Mouse (Mus musculus) neural tube, embryonic 14.5 days (tissue): ENCODE measurements around the gene Rrp1. TPM values are rescaled to one million over a fixed set of nuclear protein-coding genes. Genes with fewer than 3 reads are reported as not detected.

Source experiments
- ATAC-seq: fragments of 200-750 bp; cut with Nextera tagmentation; 2 replicates; pipeline ENCODE4 v1.8.0; 2017; ENCODE audit warnings: low read depth, mild to moderate bottlenecking, moderate TSS enrichment, moderate library complexity
- H3K27ac ChIP-seq: fragments of 300-500 bp; sonication (generic); 2 replicates; pipeline ENCODE4 v1.5.1; 2014; ENCODE audit warnings: low read depth, mild to moderate bottlenecking, control low read depth, low read length, moderate library complexity, mixed read lengths
- H3K27me3 ChIP-seq: fragments of 300-500 bp; sonication (generic); 2 replicates; pipeline ENCODE4 v1.6.1; 2014; ENCODE audit warnings: low read length; ENCODE audit not compliant: control insufficient read depth, insufficient read depth
- H3K36me3 ChIP-seq: fragments of 300-500 bp; sonication (generic); 2 replicates; pipeline ENCODE4 v1.6.1; 2014; ENCODE audit warnings: low read length, mixed read lengths; ENCODE audit not compliant: control insufficient read depth, insufficient read depth
- H3K4me1 ChIP-seq: fragments of 300-500 bp; sonication (generic); 2 replicates; pipeline ENCODE4 v1.6.1; 2014; ENCODE audit warnings: low read length; ENCODE audit not compliant: control insufficient read depth, insufficient read depth
- H3K4me2 ChIP-seq: fragments of 300-500 bp; sonication (generic); 2 replicates; pipeline ENCODE4 v1.6.1; 2014; ENCODE audit warnings: mild to moderate bottlenecking, low read depth, low read length, control low read depth
- H3K4me3 ChIP-seq: fragments of 300-500 bp; sonication (generic); 2 replicates; pipeline ENCODE4 v1.5.1; 2014; ENCODE audit warnings: low read depth, low read length, control low read depth, mixed read lengths
- H3K9ac ChIP-seq: fragments of 300-500 bp; sonication (generic); replicated peaks from 2 replicates; pipeline ENCODE4 v1.6.1; 2014; ENCODE audit warnings: low read depth, mild to moderate bottlenecking, control low read depth, low read length, mixed read lengths
- H3K9me3 ChIP-seq: fragments of 300-500 bp; sonication (generic); 2 replicates; pipeline ENCODE4 v1.6.1; 2016; ENCODE audit warnings: low read length; ENCODE audit not compliant: control insufficient read depth
- WGBS: fragments of 180-500 bp; shearing (Covaris S2); extraction: QIAGEN DNeasy Blood & Tissue Kit; methylation state at CpG from one replicate; pipeline ENCODE4 v1.1.7; 2014; 5-methylcytosine and 5-hydroxymethylcytosine counted together
- polyA plus RNA-seq: library from polyadenylated mRNA; unstranded; fragments of >200 nt; fragmentation: Nextera tagmentation; extraction: Ambion mirVana; gene quantifications from 2 replicates; pipeline ENCODE4 v1.2.1, GENCODE M21; 2014

Rrp1 gene
- polyA plus RNA-seq, result 312 and 336 TPM in 2 replicates

- no peaks in the 10 kb centered on the region for H3K27me3 ChIP-seq
- no peaks in the 10 kb centered on the region for H3K9me3 ChIP-seq
- H3K4me1 ChIP-seq, result peaks cover 9% of the 10 kb centered on the region
- WGBS, result under 1% methylated on average over 70 of the region's 70 CpGs
- ATAC-seq, result peak; percentile 96
- H3K4me2 ChIP-seq, result peak within 1 kb of the TSS; percentile 48
- H3K4me3 ChIP-seq, result peak within 1 kb of the TSS; percentile 77
- H3K9ac ChIP-seq, result peak within 1 kb of the TSS; percentile 75
- H3K36me3 ChIP-seq, result peaks cover 20% of the 10 kb centered on the region
- H3K27ac ChIP-seq, result peak within 1 kb of the TSS; percentile 85
These were observed at the start of gene Rrp1 for GRCm38 (mm10) chr10:78412319-78413151. Gene Rrp1, minus strand, starts transcription at chr10:78413043.

- no peaks in the 10 kb centered on the region for H3K27me3 ChIP-seq
- no peak overlapping the region for H3K27ac ChIP-seq
- no peak overlapping the region for H3K4me2 ChIP-seq
- no peak overlapping the region for H3K4me3 ChIP-seq
- no peak for ATAC-seq
- 81% methylated on average over 4 of the region's 4 CpGs for WGBS
- no peaks in the 10 kb centered on the region for H3K9me3 ChIP-seq
- H3K36me3 ChIP-seq, result no peaks in the 10 kb centered on the region
- no peak overlapping the region for H3K9ac ChIP-seq
- H3K4me1 ChIP-seq, result peaks cover 12% of the 10 kb centered on the region
These were observed 48.9 kb upstream of the Rrp1 start for GRCm38 (mm10) chr10:78461767-78462166.

- Histone ChIP-seq H3K4me2 (no peak overlapping the region), H3K27ac (no peak overlapping the region), H3K4me1 (peaks cover 12% of the 10 kb centered on the region), H3K9ac (no peak overlapping the region), H3K27me3 (no peaks in the 10 kb centered on the region), H3K36me3 (no peaks in the 10 kb centered on the region), H3K9me3 (no peaks in the 10 kb centered on the region), H3K4me3 (no peak overlapping the region)
- WGBS, result 75% methylated on average over 5 of the region's 5 CpGs
- ATAC-seq, result no peak
These were observed 47.6 kb upstream of the Rrp1 start for GRCm38 (mm10) chr10:78460463-78460862.

GRCm38 (mm10) chr10:78458348-78459111 is 45.7 kb upstream of the Rrp1 start:
- Histone ChIP-seq H3K9ac (no peak overlapping the region), H3K4me2 (no peak overlapping the region), H3K4me3 (no peak overlapping the region), H3K27me3 (no peaks in the 10 kb centered on the region), H3K9me3 (no peaks in the 10 kb centered on the region), H3K4me1 (peaks cover 6% of the 10 kb centered on the region), H3K27ac (no peak overlapping the region), H3K36me3 (no peaks in the 10 kb centered on the region)
- no peak for ATAC-seq
- 63% methylated on average over 5 of the region's 5 CpGs for WGBS

GRCm38 (mm10) chr10:78457495-78458347 is 44.9 kb upstream of the Rrp1 start:
- 33% methylated on average over 10 of the region's 10 CpGs for WGBS
- peak; percentile 22; the same call in 1 of the 2 replicates for ATAC-seq

GRCm38 (mm10) chr10:78456696-78457095 is 43.9 kb upstream of the Rrp1 start:
- H3K27ac ChIP-seq, result no peak overlapping the region
- H3K36me3 ChIP-seq, result no peaks in the 10 kb centered on the region
- no peaks in the 10 kb centered on the region for H3K27me3 ChIP-seq
- no peaks in the 10 kb centered on the region for H3K9me3 ChIP-seq
- 72% methylated on average over 13 of the region's 13 CpGs for WGBS
- H3K4me1 ChIP-seq, result peaks cover 10% of the 10 kb centered on the region; the same call in 1 of the 2 replicates
- no peak for ATAC-seq
- H3K4me2 ChIP-seq, result no peak overlapping the region
- H3K4me3 ChIP-seq, result no peak overlapping the region
- H3K9ac ChIP-seq, result no peak overlapping the region

More at GRCm38 (mm10) chr10:78457495-78458347, 44.9 kb upstream of the Rrp1 start:
- no peak overlapping the region for H3K27ac ChIP-seq
- peaks cover 5% of the 10 kb centered on the region; the same call in 1 of the 2 replicates for H3K4me1 ChIP-seq
- no peak overlapping the region for H3K4me3 ChIP-seq
- no peak overlapping the region for H3K9ac ChIP-seq
- H3K4me2 ChIP-seq, result no peak overlapping the region
- H3K9me3 ChIP-seq, result no peaks in the 10 kb centered on the region
- no peaks in the 10 kb centered on the region for H3K36me3 ChIP-seq
- no peaks in the 10 kb centered on the region for H3K27me3 ChIP-seq

GRCm38 (mm10) chr10:78452641-78453040 is 39.8 kb upstream of the Rrp1 start:
- Histone ChIP-seq H3K27ac (no peak overlapping the region), H3K9ac (no peak overlapping the region), H3K27me3 (no peaks in the 10 kb centered on the region), H3K4me3 (no peak overlapping the region), H3K36me3 (0 out of 2 replicates have a peak, but pooled peaks cover 4% of the 10 kb centered on the region), H3K9me3 (no peaks in the 10 kb centered on the region), H3K4me1 (0 out of 2 replicates have a peak, but pooled peaks cover 4% of the 10 kb centered on the region), H3K4me2 (no peak overlapping the region)
- WGBS, result 14% methylated on average over 4 of the region's 4 CpGs
- ATAC-seq, result no peak

- Histone ChIP-seq H3K27ac (no peak overlapping the region), H3K9ac (no peak overlapping the region), H3K4me1 (0 out of 2 replicates have a peak, but pooled peaks cover 4% of the 10 kb centered on the region), H3K27me3 (no peaks in the 10 kb centered on the region), H3K4me2 (no peak overlapping the region), H3K4me3 (no peak overlapping the region), H3K9me3 (no peaks in the 10 kb centered on the region), H3K36me3 (peaks cover 16% of the 10 kb centered on the region)
- no peak for ATAC-seq
- 91% methylated on average over 5 of the region's 5 CpGs for WGBS
These were observed 37.9 kb upstream of the Rrp1 start for GRCm38 (mm10) chr10:78450761-78451160.
